ENCODE assay signal across 10 mouse cellular contexts in the genomic region with DNA sequence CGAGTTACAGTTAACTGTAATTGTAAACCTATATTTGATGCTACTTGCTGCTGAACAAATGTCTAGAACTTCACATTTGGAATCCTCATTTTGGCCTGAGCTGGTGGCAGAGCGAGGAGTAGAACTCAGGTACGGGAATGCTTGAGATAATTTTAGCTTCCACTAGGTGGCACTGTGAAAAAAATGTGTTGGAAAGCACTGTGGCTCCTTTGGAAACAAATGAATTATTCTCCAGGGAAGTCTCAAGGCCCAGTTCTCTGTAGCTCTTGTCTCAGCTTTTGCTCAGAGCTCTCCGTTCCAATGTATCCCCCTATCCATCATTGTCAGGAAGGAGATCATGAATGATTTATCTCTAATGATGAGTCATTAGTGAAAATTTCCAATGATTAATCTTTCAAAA.
DNase-seq lines count a peak whose midpoint lies in the region; ATAC-seq and TF ChIP-seq lines count a peak whose summit lies in the region.
"Had no signal": no experiment of that assay in that cellular context is flagged by ENCODE, and none has a peak within 500 bp of the region (broad histone marks: within the 10 kb centered on the region; RNA-seq: fewer than 3 reads in every experiment).

No protein-coding gene starts in this region.

- intact Hi-C loops in gastrocnemius, adult 2 months (cut with DNase I) = no loop called here

- H3K27ac ChIP-seq in gastrocnemius, adult 2 months = no peak overlapping the region
- H3K27ac ChIP-seq in lung, embryonic 14.5 days (ENCODE audit: low read depth) = no peak overlapping the region
- H3K27ac ChIP-seq: embryonic facial prominence, embryonic 15.5 days; midbrain, embryonic 12.5 days had no signal

- H3K4me1 ChIP-seq in lung, embryonic 14.5 days (ENCODE audit: insufficient read depth) = no peaks in the 10 kb centered on the region
- no peaks in the 10 kb centered on the region for H3K4me1 ChIP-seq in lung, adult 2 months (ENCODE audit: control insufficient read depth, insufficient read depth, low read length)
- H3K4me1 ChIP-seq: embryonic facial prominence, embryonic 15.5 days; midbrain, embryonic 12.5 days had no signal

- TF ChIP-seq CTCF in gastrocnemius, adult 2 months (IDR thresholded peaks at IDR 0.05) = peak; percentile 22; the same call in 1 of the 2 replicates
- peak; percentile 47 for TF ChIP-seq CTCF in lung, embryonic 14.5 days (IDR thresholded peaks at IDR 0.05; ENCODE audit: low read depth)
- TF ChIP-seq CTCF in lung, adult 2 months (IDR thresholded peaks at IDR 0.05; ENCODE audit: insufficient read depth, low read length) = no peak

- H3K36me3 ChIP-seq in lung, embryonic 14.5 days (ENCODE audit: insufficient read depth) = no peaks in the 10 kb centered on the region
- H3K36me3 ChIP-seq: embryonic facial prominence, embryonic 15.5 days; midbrain, embryonic 12.5 days had no signal

- no peaks in the 10 kb centered on the region for H3K27me3 ChIP-seq in lung, embryonic 14.5 days (ENCODE audit: insufficient read depth, low read length)
- H3K27me3 ChIP-seq: embryonic facial prominence, embryonic 15.5 days; midbrain, embryonic 12.5 days had no signal

- no peaks in the 10 kb centered on the region for H3K9me3 ChIP-seq in lung, embryonic 14.5 days (ENCODE audit: low read depth, low read length)
- H3K9me3 ChIP-seq: embryonic facial prominence, embryonic 15.5 days; midbrain, embryonic 12.5 days had no signal

- no peak overlapping the region for H3K4me3 ChIP-seq in gastrocnemius, adult 2 months
- no peak overlapping the region for H3K4me3 ChIP-seq in lung, embryonic 14.5 days (ENCODE audit: low read depth, low read length)
- no peak overlapping the region for H3K4me3 ChIP-seq in lung, adult 2 months (replicated peaks; ENCODE audit: extremely low read depth, low read depth, low read length)
- H3K4me3 ChIP-seq: embryonic facial prominence, embryonic 15.5 days; midbrain, embryonic 12.5 days had no signal

- no peak for ATAC-seq in lung, embryonic 14.5 days (ENCODE audit: insufficient read depth)

- no peak overlapping the region for H3K4me2 ChIP-seq in lung, embryonic 14.5 days
- H3K4me2 ChIP-seq: embryonic facial prominence, embryonic 15.5 days; midbrain, embryonic 12.5 days had no signal

- 42% methylated on average over 4 of the region's 4 CpGs for WGBS in lung, embryonic 14.5 days
- 48% methylated on average over 4 of the region's 4 CpGs for WGBS in lung, adult 2 months

- DNase-seq in gastrocnemius, adult 2 months = no peak
- no peak for DNase-seq in gastrocnemius, adult 18-20 months (ENCODE audit: low spot score)
- peak; percentile 65 for DNase-seq in lung, embryonic 14.5 days
- DNase-seq in lung, adult 2 months = no peak
- peak; percentile 75 for DNase-seq in NIH3T3 (ENCODE audit: low read depth)
- peak; percentile 21 for DNase-seq in forelimb bud, embryonic 11.5 days (ENCODE audit: low read depth, low spot score)
- no peak for DNase-seq in gastrocnemius, postnatal 4 days (ENCODE audit: low spot score in 2 of 2)
- DNase-seq in spleen, postnatal 10 days (ENCODE audit: low spot score in 2 of 2) = no peak

- no peak for TF ChIP-seq POLR2A in lung, adult 2 months (IDR thresholded peaks at IDR 0.05; ENCODE audit: borderline replicate concordance, extremely low read depth, low read depth, low read length)

- no peak overlapping the region for H3K9ac ChIP-seq in lung, embryonic 14.5 days
- H3K9ac ChIP-seq: embryonic facial prominence, embryonic 15.5 days; midbrain, embryonic 12.5 days had no signal

Comparison
In these comparisons a context has a peak if more than half of its experiments do, and no peak if none do; other contexts are left out.
1. DNase-seq: peak in lung, embryonic 14.5 days (single experiment), NIH3T3 (single experiment) and forelimb bud, embryonic 11.5 days (single experiment); none in gastrocnemius, adult 2 months (single experiment), gastrocnemius, adult 18-20 months (single experiment), lung, adult 2 months (single experiment), gastrocnemius, postnatal 4 days (0 of 2) and spleen, postnatal 10 days (0 of 2).